Mouse (Mus musculus) heart, embryonic 11.5 days (tissue): ENCODE results near the gene Apol7b. TPM values are rescaled to one million over a fixed set of nuclear protein-coding genes. Genes with fewer than 3 reads are reported as not detected.
"Not testable (repeated sequence)": the region's sequence is repeated elsewhere in the genome, so short reads cannot be mapped to it uniquely, and the experiment has no call there.

ENCODE experiments used
- ATAC-seq: fragments of 200-750 bp; cut with Nextera tagmentation; replicated peaks from 2 replicates; pipeline ENCODE4 v1.8.0; 2017; ENCODE audit warnings: moderate library complexity; ENCODE audit not compliant: insufficient number of reproducible peaks, low FRiP score, low TSS enrichment
- H3K27ac ChIP-seq: fragments of 300-500 bp; sonication (generic); 2 replicates; pipeline ENCODE4 v1.5.1; 2014; ENCODE audit warnings: mild to moderate bottlenecking, low read depth, low read length
- H3K27me3 ChIP-seq: fragments of 300-500 bp; sonication (generic); 2 replicates; pipeline ENCODE4 v1.6.1; 2014; ENCODE audit warnings: mild to moderate bottlenecking, low read length, mixed read lengths; ENCODE audit not compliant: control insufficient read depth, insufficient read depth
- H3K36me3 ChIP-seq: fragments of 300-500 bp; sonication (generic); 2 replicates; pipeline ENCODE4 v1.6.1; 2014; ENCODE audit warnings: mild to moderate bottlenecking, low read length, moderate library complexity, mixed read lengths; ENCODE audit not compliant: control insufficient read depth, insufficient read depth
- H3K4me1 ChIP-seq: fragments of 300-500 bp; sonication (generic); 2 replicates; pipeline ENCODE4 v1.6.1; 2014; ENCODE audit warnings: low read length; ENCODE audit not compliant: control insufficient read depth, insufficient read depth
- H3K4me2 ChIP-seq: fragments of 300-500 bp; sonication (generic); 2 replicates; pipeline ENCODE4 v1.6.1; 2014; ENCODE audit warnings: mild to moderate bottlenecking, moderate library complexity
- H3K4me3 ChIP-seq: fragments of 300-500 bp; sonication (generic); 2 replicates; pipeline ENCODE4 v1.5.1; 2014; ENCODE audit warnings: low read depth, low read length
- H3K9ac ChIP-seq: fragments of 300-500 bp; sonication (generic); 2 replicates; pipeline ENCODE4 v1.6.1; 2014; ENCODE audit warnings: mild to moderate bottlenecking, low read depth, low read length, moderate library complexity
- H3K9me3 ChIP-seq: fragments of 300-500 bp; sonication (generic); replicated peaks from 2 replicates; pipeline ENCODE4 v1.6.1; 2016; ENCODE audit warnings: low read length; ENCODE audit not compliant: control insufficient read depth
- WGBS: fragments of 180-500 bp; shearing (Covaris S2); extraction: QIAGEN DNeasy Blood & Tissue Kit; methylation state at CpG from one replicate; pipeline ENCODE4 v1.1.7; 2014; ENCODE audit not compliant: insufficient replicate concordance; 5-methylcytosine and 5-hydroxymethylcytosine counted together
- polyA plus RNA-seq: library from polyadenylated mRNA; unstranded; fragments of >200 nt; fragmentation: Nextera tagmentation; extraction: Ambion mirVana; gene quantifications from 2 replicates; pipeline ENCODE4 v1.2.1, GENCODE M21; 2014

Gene Apol7b
- polyA plus RNA-seq, 1 experiment from 2014 or later = not detected

DNA sequence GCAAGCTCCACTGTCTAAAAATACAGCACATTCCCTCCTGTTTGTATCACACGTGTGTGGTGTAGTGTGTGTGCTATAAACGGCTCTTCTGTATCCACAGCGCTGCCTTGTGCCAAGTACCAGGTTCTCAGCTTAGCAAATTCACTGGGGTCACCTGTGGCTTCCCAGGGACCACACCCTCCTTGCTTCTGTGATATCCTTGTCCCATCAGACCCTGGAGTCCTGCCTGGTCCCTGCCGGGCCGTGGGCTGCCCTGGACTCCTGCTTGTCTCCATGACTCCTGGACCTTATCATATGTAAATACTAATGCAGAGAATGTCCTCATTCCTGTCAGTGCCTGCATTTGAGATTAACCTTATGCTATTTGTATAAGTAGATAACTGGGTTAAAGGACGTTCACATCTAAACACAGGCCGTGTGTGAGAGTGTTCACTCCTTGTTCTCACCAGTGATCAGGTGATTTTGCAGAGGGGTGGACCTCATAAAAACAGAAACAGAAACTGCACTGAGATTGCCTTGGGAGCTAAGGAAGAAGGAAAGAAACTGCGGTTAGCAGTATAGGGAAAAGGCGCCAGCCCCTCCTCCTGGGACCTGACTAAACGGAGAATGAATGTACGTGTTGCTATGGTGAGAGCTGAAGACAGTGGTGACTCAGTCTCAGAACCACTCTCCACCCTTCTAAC is 49.7 kb downstream of the Apol7b start:
- not testable (repeated sequence) for H3K4me3 ChIP-seq, H3K9ac ChIP-seq, H3K4me1 ChIP-seq, H3K4me2 ChIP-seq, H3K27ac ChIP-seq, H3K9me3 ChIP-seq, H3K36me3 ChIP-seq, H3K27me3 ChIP-seq
- 30% methylated on average over 11 of the region's 11 CpGs for WGBS
- peak; percentile 61 for ATAC-seq

DNA sequence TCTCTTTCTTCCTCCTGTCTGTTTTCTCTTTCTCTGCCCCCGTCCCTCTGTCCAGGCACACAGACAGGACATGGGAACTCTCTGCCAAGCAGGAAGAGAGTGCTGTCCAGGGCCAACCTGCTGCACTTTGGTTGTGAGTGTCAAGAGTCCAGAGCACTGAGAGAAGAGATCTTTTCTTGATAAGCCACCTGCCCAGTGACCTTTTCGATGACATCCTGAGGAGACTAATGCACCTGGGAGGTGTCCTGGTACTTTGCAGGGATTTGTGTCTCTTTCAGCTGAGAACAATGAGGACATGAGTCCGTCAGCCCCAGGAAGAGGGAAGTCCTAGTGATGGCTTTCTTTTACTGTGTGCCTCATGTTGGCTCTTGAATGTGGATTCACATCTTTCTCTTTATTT is 53.5 kb downstream of the Apol7b start:
- H3K4me1 ChIP-seq, H3K36me3 ChIP-seq: not testable (repeated sequence)
- WGBS = 55% methylated on average over 3 of the region's 3 CpGs

DNA sequence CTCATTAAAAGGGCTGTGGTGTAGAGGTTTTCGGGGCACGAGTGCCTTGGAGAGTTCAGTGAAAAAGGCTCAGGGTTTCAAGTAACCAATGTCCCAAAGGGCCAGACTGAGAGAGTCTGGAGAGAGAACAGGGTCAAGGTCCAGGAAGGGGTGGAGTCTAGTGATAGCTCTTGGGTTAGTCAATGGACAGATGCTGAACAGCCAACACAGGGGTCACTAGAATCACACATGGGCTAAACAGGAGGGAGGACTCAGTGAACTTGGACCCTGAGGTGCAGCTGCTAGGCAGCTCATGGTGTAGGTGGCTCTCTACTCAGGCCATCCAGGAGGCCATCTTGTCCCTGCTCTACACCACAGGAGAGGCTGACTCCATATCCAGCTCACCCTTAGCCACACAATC is 59.8 kb downstream of the Apol7b start:
- no peaks in the 10 kb centered on the region for H3K4me1 ChIP-seq

More for the DNA sequence above, 53.5 kb downstream of the Apol7b start:
- not testable (repeated sequence) for H3K9me3 ChIP-seq, H3K27me3 ChIP-seq, H3K27ac ChIP-seq, ATAC-seq, H3K4me2 ChIP-seq, H3K9ac ChIP-seq, H3K4me3 ChIP-seq

DNA sequence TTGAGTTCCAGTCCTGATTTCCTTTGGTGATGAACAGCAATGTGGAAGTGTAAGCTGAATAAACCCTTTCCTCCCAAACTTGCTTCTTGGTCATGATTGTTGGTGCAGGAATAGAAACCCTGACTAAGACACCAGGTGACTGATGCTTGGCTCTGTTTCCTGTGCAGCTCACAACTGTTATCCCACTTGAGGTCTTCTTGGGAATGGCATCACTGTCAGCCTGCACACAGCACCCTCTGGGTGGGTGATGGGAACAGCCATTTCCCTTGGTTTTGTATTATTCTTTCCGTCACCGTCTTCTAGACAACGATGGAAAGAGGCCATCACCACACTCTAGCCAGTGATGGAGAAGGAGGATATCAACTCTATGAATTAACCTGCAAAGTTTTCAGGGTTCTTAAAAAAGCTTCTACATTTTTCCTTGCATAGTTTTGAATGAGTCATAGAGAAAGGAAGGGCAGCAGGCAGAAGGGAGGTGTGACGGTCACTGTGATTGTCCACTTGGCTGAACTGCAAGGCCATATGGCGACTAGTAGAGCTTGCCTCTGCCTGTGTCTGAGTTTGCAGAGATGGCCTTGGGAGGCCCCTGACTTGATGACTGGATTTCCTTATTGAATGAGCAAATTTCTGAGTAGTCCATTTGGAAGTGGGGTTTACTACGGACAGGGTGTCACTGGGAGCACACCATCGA is 62.8 kb downstream of the Apol7b start:
- no peaks in the 10 kb centered on the region for H3K4me1 ChIP-seq
- peaks cover 3% of the 10 kb centered on the region; the same call in 1 of the 2 replicates for H3K27me3 ChIP-seq
- H3K9me3 ChIP-seq = no peaks in the 10 kb centered on the region
- no peak overlapping the region for H3K4me3 ChIP-seq
- no peak overlapping the region for H3K9ac ChIP-seq
- no peak for ATAC-seq
- H3K27ac ChIP-seq = no peak overlapping the region
- WGBS = 76% methylated on average over 7 of the region's 7 CpGs
- H3K4me2 ChIP-seq = no peak overlapping the region
- no peaks in the 10 kb centered on the region for H3K36me3 ChIP-seq

More for the DNA sequence above, 59.8 kb downstream of the Apol7b start:
- no peaks in the 10 kb centered on the region for H3K36me3 ChIP-seq
- H3K4me3 ChIP-seq = no peak overlapping the region
- no peak overlapping the region for H3K27ac ChIP-seq
- H3K9me3 ChIP-seq = no peaks in the 10 kb centered on the region
- no peak for ATAC-seq
- 84% methylated on average over 2 of the region's 2 CpGs for WGBS
- no peak overlapping the region for H3K9ac ChIP-seq
- H3K4me2 ChIP-seq = no peak overlapping the region
- peaks cover 3% of the 10 kb centered on the region for H3K27me3 ChIP-seq

DNA sequence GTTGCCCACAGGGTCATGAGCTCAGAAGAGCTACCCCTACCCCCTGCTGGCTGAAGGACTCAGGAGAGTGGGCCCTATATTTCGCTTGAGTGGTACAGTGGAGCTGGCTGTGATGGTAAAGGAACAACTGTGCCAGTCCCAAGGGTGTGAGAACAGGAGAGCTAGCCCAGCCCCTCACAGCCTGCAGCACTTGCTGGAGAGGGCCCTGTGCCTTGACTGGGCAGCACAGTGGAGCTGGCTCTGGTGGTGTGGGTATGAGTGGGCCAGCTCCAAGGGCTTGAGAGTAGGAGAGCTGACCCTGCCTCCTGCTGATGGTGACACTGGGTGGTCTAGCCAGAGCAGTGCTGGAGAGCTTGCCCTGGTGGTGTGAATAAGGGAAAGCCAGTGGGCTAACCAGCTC is 64.4 kb downstream of the Apol7b start:
- ATAC-seq = no peak
- H3K36me3 ChIP-seq = no peaks in the 10 kb centered on the region
- no peak overlapping the region for H3K27ac ChIP-seq
- H3K9me3 ChIP-seq = no peaks in the 10 kb centered on the region
- H3K4me3 ChIP-seq = no peak overlapping the region
- 60% methylated on average over 1 of the region's 1 CpGs for WGBS
- H3K4me2 ChIP-seq = no peak overlapping the region
- no peaks in the 10 kb centered on the region for H3K4me1 ChIP-seq
- H3K27me3 ChIP-seq = peaks cover 3% of the 10 kb centered on the region; the same call in 1 of the 2 replicates
- H3K9ac ChIP-seq = no peak overlapping the region

DNA sequence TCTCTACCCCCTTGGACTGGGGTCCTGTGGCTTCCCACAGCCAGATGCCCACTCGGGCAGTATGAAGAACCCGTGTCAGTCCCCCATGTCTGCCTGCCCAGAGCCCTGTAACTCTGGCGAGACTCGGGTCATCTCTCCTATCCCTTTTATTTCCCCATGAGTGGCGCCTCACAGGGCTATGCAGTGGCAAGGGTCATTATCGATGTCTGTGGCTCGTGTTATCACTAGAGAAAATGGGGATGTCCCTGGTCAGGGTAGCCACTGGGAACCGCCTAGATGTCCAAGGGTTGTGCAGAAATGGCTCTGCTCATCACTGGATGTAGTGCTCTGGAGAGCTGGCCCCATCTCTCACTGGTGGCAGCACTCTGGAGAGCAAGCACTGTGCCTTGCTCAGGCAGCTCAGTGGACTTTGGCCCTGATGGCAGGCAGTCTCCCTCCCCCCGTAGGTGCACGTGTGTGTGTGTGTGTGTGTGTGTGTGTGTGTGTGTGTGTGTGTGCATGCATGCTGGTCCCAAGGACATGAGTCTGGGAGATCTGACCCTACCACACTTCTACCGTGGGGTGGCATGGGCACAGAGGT is 64.9 kb downstream of the Apol7b start:
- Histone ChIP-seq H3K4me1 (no peaks in the 10 kb centered on the region), H3K4me2 (no peak overlapping the region), H3K4me3 (no peak overlapping the region), H3K36me3 (no peaks in the 10 kb centered on the region), H3K9ac (no peak overlapping the region), H3K27ac (no peak overlapping the region), H3K9me3 (no peaks in the 10 kb centered on the region), H3K27me3 (no peaks in the 10 kb centered on the region; the same call in 1 of the 2 replicates)
- ATAC-seq = no peak
- 75% methylated on average over 11 of the region's 11 CpGs for WGBS

DNA sequence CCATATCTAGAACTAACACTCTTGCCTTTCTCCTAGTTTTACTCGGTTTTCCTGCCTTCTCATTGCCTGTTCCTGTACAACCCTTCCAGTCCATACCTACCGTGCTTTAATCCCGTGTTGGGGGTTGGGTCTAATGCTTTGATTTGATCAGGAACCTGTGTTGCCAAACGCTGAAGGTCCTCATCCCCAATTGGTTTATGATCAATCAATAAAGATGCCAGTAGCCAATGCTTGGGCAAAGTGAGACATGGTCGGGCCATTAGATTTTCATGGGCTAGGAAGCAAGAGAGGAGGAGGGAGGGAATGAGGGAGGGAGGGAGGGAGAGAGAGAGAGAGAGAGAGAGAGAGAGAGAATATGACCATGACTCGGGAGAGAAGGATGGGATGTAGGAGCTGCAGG is 65.8 kb downstream of the Apol7b start:
- no peak for ATAC-seq
- H3K4me2 ChIP-seq = no peak overlapping the region
- H3K27me3 ChIP-seq = no peaks in the 10 kb centered on the region; the same call in 1 of the 2 replicates
- no peak overlapping the region for H3K9ac ChIP-seq
- H3K4me1 ChIP-seq = no peaks in the 10 kb centered on the region
- H3K27ac ChIP-seq = no peak overlapping the region
- H3K9me3 ChIP-seq = no peaks in the 10 kb centered on the region
- 78% methylated on average over 6 of the region's 6 CpGs for WGBS
- H3K36me3 ChIP-seq = no peaks in the 10 kb centered on the region
- no peak overlapping the region for H3K4me3 ChIP-seq

DNA sequence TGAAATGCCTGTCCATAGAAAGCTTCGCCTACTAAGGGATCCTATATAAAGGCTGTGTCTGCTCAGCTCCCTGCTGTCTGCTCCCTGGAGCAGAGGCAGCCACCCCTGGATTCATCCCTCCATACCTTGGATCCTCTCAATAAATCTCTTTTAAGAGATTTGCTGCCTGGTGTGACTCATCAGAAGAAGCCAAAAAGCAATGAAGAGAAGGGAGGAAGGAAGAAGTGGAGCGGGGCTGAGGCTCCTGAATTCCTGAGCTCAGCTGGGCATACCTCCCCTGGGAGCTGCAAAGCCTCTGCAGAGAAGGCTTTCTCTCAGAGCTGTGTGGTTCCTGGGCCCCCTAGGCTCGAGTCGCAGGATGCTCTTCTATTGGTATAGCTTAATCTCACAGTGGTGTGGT is 67.4 kb downstream of the Apol7b start:
- WGBS = 28% methylated on average over 4 of the region's 4 CpGs
- H3K9me3 ChIP-seq = no peaks in the 10 kb centered on the region
- no peaks in the 10 kb centered on the region for H3K4me1 ChIP-seq
- no peak overlapping the region for H3K4me2 ChIP-seq
- no peaks in the 10 kb centered on the region; the same call in 1 of the 2 replicates for H3K27me3 ChIP-seq
- no peaks in the 10 kb centered on the region for H3K36me3 ChIP-seq
- no peak for ATAC-seq
- H3K4me3 ChIP-seq = no peak overlapping the region
- no peak overlapping the region for H3K9ac ChIP-seq
- no peak overlapping the region for H3K27ac ChIP-seq
